Mouse (Mus musculus) megakaryocyte-erythroid progenitor cell, adult 5-6 weeks (primary cell): ENCODE data around the gene Etnk2. TPM values are rescaled to one million over a fixed set of nuclear protein-coding genes. Genes with fewer than 3 reads are reported as not detected.

Source experiments
- ATAC-seq: replicated peaks from 2 replicates; pipeline ENCODE4 v1.8.0; 2016; ENCODE audit warnings: mild to moderate bottlenecking, inconsistent platforms; ENCODE audit not compliant: severe bottlenecking, poor library complexity, low FRiP score, low TSS enrichment
- total RNA-seq, 2 experiments: library from RNA; stranded (forward) in 1 of 2; stranded (reverse) in 1 of 2; fragments of 200-1000, 215-1000 nt in 1 of 2; fragments of >200 nt in 1 of 2; fragmentation: Nextera tagmentation in 1 of 2; gene quantifications; 2 replicates each; pipeline ENCODE4 v1.2.3; 2014 to 2017

The Etnk2 gene
- total RNA-seq, 2 experiments from 2014 or later: not detected

DNA sequence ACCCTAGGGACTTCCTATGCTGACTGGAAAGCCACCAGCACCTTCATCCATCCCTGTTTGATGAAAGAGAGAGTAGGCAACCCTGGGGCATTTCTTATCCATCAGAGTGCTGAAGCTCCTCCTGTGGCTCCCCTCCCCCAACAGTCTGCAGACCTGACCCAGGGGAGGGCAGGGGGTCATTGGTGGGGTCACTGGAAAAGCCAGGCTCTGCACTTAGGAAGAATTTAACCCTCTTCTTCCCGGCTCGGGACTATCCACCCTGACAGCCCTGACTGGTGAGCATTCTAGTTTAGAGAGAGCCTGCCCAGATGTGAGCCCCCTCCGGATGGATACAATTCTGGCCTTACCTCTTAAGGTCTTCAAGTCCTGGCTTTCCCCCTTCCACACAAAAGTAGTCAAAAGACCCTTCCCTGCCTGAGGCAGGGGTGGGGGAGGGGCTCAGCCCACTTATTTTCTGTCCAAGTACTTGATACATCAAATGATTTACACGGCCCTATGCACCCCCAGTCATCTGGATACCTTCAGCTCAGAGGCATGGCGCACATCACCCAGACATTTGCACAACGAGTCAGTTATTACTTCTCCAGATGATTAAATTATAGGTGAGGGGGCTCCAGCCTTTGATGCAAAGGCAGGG is 45.6 kb downstream of the Etnk2 start:
- no peak for ATAC-seq

DNA sequence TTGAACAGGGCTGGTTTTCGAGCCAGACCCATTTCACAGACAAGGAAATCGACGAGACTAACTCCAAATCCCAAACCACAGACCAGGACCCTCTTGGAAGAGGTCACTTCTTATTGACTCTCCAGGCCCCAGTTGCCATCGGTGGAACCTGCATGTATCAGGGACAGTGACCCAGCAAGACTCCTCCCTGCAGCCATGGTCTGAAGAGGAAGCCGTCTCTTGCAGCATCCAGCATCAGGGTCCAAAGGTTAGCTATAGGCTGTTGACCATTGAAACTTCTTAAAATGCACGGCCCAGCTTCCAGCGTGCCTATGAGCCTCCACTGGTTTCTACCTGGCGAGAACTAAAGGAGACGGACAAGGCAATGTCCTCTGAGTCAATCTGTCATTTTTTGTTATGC is 46.4 kb downstream of the Etnk2 start:
- ATAC-seq: no peak

DNA sequence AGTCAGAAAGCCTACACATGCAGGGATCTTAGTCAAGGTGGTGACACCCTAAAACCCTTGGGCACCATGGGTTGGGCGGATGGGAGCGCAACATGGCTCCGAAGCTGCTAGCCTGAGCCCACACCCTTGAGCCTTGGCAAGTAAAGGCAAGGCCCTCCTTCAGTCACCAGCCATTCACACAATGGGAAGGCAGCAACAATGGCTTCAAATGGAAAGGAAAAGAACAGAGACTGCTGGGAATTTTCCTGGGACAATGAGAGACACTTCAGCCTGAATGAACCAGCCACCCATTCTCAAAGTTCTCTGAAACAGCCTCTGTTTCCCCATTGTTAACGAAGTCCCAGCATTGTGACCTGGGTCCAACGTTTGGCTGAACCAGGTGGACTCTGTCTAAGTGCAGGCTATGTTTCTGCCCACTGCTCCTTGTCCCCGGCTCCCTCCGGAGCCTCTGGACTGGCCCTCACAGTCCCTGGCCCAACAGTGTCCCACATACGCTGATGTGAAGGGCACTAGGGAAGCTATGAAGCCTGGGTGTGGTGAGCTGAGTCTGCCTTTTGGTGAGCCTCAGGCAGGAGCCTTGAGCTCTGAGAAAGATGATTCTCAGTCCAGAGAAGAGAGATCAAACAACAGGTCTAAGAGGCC is 48.3 kb downstream of the Etnk2 start:
- no peak for ATAC-seq

DNA sequence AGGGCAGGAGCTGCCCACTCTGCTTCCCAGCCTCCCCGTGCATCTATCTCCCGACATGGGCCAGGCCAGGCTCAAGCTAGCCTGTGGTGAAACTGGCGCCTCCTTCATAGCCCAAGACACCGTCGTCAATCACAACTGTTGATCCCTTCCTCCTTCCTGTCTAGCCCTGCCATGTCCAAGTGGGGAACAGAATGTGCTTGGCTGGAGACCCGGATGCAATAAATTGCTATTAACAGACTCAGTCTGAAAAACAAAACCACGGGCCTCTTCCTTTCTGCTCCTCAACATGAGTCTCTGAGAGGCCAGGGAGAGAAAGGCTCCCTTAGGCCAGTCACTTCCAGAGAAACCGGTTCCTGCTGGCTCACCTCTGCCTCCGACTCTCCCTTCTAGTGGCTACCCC is 49.6 kb downstream of the Etnk2 start:
- ATAC-seq: no peak

DNA sequence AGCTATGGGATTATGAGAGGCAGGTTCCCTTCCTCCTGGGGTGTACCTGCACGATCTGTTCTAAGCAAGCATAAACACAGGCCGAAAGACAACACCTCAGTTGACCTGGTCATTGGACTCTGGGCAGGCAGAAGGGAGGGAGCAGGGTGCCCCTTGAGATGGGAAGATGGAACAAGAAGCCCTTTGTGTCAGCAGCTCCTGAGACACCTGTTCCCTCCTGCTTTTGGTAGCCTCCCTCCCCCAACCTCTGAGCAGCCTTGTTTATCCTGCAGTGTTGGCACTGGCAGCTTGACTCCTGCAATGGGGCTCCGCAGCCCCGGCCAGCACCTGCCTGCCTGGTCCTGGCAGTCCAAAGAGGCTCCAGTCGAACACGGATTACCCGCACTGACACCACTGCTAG is 51.7 kb downstream of the Etnk2 start:
- ATAC-seq: no peak

DNA sequence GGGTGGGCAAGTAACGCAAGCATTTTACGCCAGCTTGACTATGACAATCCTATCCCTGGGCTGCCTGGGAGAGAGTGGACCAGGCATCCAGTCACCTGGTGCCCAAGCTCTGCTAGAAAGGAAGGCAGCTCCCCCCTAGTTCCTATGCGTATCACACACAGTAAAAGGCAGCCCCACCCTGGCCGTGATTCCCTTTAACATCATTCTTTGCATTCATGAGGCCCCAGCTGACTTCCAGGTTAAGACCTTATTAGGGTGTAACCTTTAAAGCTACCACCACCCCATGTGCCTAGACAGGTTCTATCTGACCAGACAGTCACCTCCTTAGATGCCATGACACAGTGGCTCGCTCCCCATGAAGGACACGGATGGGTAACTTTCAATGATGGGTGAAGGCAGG is 52.1 kb downstream of the Etnk2 start:
- ATAC-seq: no peak

DNA sequence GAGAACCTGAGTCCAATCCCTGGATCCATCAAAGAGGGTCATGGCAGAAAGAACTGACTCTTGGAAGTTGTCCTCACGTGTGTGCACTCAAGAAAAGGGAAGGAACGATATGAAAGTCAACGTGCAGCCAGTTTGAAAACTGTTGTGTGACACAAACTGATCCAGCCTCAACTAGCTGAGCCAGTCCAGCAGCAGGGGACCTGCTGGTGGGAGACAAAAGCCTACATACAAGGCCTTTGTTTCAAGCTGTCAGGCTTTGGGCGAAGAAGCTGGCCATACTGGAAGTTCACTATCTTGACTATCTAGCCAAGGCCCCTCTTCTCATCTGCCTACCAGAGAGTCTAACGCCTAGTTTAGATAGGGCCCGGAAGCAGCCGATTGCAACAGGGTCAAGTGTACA is 53.1 kb downstream of the Etnk2 start:
- ATAC-seq: no peak

DNA sequence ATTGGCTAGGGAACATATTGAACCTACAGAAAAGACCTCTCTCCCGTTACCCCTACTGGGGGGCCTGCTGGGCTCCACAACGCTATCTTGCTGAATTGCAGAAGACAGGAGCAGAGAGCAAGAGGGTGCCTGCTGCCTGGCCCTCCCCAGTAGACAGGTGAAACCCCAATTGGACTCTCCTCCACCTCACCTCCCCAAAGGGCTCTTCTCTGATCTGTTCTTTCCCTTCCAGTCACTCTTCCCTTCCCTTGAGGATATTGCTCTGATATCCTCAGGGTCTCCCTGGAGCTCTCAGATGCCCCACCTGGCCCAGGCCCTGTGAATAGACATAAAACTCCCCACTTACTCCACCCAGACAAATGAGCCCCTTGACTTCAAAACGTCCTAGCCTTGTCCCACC is 53.7 kb downstream of the Etnk2 start:
- ATAC-seq: no peak

DNA sequence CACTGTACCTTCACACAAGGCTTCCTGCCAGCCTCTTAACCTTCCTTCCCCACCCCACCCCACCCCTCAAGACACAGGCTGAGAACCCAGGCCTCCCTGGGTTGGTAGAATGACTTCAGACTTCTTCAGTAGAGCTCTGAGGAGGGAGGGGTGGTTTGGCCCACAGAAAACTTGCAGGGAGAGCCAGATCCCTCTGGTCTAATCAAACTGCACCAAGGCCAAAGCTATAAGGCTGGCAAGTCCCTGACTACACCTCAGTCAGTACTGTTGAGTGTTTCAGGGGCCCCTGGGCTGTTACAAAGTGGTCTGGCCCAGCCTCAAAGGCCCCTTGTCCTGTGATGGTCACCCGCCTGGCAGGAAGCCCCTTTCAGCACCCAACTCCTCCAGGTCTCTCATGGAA is 54.2 kb downstream of the Etnk2 start:
- no peak for ATAC-seq

DNA sequence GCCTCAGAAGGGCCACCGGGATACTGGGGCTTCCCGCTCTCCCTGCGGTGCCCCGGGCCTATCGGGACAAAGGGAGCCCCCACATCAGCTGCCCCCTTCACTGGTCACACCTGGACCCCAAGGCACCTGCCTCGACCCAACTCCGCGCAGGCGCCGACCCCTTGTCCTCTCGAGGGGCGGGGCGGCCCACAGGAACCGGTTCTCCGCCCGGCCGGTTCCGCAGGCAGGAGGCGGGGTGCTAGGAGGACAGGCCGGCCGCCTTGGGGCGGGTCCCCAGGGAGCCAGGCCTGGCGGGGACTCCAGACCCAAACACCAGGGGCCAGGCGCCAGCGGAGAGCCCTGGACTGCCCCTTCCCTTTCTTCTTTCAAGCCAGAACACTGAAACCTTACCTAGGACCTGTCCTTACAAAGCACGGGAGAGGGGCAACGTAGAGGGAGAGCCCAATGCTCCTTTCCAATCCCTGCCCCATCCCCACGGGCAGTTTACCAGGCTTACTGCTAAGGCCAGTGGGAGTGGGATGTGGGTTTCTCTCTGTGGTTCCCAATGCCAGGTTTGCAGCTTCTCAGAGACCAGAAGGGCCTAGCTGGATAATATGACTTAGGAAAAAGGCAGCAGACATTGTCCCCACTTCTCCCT is 54.9 kb downstream of the Etnk2 start:
- ATAC-seq: peak; percentile 60

DNA sequence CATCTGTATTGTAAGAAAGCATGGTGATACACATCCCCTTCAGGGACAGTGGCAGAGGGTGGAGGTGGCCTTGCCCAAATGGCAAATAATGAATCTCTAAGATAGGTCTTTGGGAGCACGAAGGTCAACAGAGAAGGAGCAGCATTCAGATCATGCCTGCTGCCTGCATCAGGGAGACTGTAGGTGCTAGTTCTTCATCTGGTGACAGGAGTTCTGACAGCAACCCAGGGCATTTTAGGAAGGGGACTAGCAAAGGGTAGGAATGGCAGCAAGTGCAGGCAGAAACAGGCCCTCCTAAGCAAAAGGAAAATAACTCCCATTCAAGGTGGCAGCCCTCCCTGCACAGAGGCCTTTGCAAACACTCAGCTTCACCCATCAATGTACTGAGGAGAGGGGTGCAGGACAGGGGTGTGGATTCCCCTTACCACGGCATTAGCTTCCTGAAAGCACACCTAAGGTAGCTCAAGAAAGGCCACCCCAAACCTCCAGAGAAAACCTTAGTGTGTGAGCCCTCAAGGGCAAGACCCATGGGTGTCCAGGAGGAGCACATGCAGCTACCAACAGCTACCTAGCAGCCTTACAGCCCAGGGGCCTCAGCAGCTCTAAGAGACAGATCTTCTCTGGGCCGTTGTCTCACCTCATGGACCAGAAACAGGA is 55.9 kb downstream of the Etnk2 start:
- no peak for ATAC-seq

DNA sequence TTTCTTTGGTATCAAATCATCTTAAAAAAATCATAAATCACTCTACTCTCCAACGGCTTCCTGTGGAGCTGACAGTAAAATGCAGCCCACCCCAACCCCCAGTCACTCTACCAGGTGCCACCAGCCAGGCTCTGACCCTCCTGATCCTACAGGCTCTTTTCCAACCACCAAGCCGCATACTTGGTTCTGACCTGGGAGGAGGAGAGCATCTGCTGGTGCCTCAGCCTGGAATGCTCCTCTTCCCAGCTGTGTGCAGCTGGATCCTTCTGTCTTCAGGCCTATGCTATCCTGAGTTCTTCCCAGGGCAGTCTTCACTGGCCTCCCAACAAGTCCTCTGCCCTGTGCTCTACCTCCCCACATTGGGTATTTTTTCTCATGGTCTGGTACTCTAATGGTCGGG is 57.1 kb downstream of the Etnk2 start:
- ATAC-seq: no peak

DNA sequence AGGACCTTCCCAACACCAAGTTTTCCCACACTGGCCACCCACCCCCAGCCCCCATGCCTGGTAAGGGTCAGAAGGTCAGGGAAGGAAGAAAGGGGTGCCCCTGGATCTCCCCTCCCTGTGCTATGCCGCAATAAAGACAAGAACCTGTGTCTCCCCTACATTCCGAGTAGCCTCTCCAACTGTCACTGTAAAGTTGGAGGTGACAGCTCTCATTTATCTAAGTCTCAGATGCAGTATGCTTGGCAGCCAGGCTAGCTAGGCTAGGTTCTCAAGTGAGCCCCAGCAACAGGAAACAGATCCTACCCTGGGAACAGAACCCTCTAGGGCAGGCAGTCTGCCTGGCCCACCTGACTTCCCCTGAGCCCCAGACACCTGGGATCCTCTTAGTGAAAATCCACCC is 57.7 kb downstream of the Etnk2 start:
- no peak for ATAC-seq

DNA sequence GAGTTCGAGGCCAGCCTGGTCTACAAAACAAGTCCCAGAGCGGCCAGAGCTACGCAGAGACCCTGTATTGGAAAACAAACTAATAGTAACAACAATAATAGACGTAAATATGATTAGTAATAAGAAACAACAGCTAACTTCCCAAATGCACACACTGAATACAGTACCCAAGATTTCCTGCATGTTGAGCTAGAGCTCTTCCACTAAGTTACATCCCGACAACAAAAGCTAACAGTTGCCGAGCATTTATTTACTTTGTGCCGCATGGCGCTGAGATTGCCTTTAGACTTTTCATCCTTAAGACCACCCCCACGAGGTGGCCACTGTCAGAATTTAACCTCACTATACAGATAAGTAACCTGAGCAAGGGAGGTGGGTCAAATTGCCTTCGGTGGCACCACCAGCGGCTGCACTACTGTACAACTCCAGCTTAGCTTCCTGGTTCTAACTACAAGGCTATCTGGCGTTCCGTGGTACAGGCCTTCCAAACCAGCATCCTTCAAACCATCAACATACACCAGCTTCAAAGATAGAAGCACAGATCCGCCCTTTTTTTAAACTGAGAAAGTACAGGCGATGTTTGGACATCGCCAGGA is 58.7 kb downstream of the Etnk2 start:
- ATAC-seq: no peak

DNA sequence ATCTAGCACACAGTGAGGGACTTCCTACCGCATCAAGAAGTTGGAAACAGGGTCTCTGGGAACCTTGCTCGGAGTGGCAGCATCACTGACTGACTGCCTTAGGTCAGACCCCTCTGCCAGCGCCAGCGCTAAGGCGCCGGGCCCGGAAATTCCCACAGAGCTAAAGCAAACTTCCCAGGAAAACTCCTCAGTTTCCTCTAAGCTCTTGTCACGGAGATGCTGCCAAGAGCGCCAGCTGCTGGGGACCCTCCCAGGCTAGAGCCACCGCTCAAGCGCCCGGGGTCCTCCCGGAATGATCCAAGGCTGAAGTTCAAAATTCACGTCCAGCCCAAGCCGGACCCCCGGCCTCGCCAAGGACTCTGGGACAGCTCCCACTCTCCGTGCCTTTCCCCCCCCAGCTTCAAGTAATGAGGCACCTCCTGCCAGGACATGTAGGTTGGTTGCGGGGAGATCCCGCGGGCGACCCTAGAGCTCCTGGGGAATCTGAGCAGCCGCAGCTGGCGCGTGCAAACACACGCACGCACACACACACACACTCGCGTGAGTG is 59.3 kb downstream of the Etnk2 start:
- ATAC-seq: no peak

DNA sequence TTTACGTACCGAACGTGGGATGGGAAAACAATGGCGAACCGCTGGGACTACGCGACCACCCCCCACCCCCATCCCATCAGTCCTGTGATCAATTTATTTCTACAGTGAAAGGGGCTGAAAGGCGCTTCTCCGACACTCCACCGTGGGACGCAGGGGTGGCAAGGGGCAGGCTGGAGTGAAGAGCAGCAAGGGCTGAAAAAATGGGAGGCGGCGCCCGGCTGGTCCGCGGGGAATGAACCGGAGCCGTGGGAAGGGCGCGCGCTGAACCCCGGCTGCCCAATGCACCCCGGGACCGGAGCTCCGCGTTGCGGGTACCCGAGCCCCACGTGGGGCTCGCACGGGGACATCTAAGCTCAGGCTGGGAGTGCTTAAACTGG is 59.8 kb downstream of the Etnk2 start:
- no peak for ATAC-seq

DNA sequence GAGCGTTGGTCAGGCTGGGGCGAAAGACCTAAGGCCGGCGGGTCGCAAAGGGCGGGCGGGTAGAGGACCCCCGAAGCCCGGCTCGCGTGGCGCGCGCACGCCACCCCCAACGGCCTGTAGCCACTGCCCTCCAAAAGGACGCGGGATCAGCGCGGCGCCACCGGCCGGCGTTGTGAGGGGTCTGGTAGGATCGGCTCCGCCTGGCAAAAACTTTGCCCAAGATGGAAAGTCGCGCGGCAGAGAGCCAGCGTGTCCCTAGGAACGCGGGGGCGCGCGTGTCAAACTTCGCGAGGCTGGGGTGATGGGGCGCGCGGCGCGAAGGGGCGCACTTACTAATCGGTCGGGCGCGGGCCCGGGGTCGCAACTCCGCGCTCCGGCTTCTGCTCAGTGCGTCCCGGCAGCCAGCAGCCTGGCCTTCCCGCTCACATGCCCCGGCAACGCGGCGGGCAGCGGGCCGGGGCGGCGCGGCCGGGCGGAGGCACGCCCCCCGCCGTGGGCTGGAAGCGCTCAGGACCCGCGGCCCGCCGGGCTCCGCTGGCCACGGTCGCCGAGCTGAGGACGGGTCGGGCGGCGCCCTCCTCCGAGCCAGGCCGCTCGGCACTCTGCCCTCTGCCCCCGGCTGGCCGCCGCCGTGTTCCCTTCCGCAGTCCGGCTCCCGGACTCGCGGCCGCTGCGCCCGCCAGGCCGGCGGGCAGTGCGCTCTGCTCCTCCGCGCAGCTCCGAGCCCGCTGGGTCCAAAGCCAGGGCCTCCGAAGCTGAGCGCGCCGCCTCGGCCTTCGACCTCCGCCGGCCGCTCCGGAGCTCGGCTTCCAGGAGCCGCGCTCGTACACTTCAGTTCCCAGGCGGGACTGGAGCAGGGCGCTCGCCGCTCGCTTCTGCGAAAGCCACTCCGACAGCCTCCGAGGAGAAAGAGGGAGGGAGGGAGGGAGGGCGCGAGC is 60.4 kb downstream of the Etnk2 start, which contains the start of gene Sox13:
TSS of gene Sox13 (minus strand) at position 835 of the 938 bp plus-strand sequence.
- ATAC-seq: no peak

DNA sequence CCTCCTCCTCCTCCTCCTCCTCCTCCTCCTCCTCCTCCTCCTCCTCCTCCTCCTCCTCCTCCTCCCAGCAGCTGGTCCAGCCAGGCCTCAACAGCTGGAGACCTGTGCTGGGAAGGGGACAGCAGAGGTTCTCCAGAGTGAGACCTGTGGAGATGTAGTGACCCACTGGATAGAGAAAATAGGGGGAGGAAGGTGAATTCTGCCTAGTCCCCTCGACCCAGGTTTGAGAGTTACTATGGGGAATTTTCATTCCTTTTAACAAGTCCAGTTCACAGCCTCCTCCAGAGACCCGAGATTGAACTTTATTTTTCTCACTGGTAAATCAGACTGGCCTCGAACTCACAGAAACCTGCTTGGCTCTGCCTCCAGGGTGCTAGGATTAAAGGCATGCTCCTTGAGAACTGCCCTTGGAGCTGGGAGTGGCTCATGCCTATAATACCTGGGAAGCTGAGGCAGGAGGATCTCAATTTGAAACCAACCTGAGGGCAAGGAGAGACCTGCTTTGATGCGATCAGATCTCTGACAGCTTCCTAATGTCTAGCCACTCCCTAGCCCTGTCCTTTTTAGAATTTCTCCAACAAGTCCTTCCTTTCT is 61.3 kb downstream of the Etnk2 start:
- ATAC-seq: no peak
